Mouse (Mus musculus) heart, postnatal 0 days (tissue): ENCODE measurements around the gene Sgtb. TPM values are rescaled to one million over a fixed set of nuclear protein-coding genes. Genes with fewer than 3 reads are reported as not detected.

Experiments
- ATAC-seq: fragments of 200-750 bp; cut with Nextera tagmentation; 2 replicates; pipeline ENCODE4 v1.8.0; 2017; ENCODE audit warnings: low read depth, moderate number of reproducible peaks, moderate library complexity; ENCODE audit not compliant: insufficient read depth
- DNase-seq: peaks from one replicate; pipeline ENCODE4 v3.0.0-alpha.2; 2016; ENCODE audit warnings: low spot score
- H3K27ac ChIP-seq: fragments of 300-500 bp; sonication (generic); 2 replicates; pipeline ENCODE4 v1.5.1; 2014; ENCODE audit warnings: low read depth, mild to moderate bottlenecking
- H3K27me3 ChIP-seq: fragments of 300-500 bp; sonication (generic); 2 replicates; pipeline ENCODE4 v1.6.1; 2014; ENCODE audit warnings: low read length, mixed read lengths; ENCODE audit not compliant: control insufficient read depth, insufficient read depth
- H3K36me3 ChIP-seq: fragments of 300-500 bp; sonication (generic); replicated peaks from 2 replicates; pipeline ENCODE4 v1.6.1; 2014; ENCODE audit warnings: low read length, mixed read lengths; ENCODE audit not compliant: control insufficient read depth, insufficient read depth
- H3K4me1 ChIP-seq: fragments of 300-500 bp; sonication (generic); 2 replicates; pipeline ENCODE4 v1.6.1; 2014; ENCODE audit warnings: antibody characterized with exemption; ENCODE audit not compliant: control insufficient read depth, insufficient read depth
- H3K4me2 ChIP-seq: fragments of 300-500 bp; sonication (generic); 2 replicates; pipeline ENCODE4 v1.6.1; 2014; ENCODE audit warnings: low read depth, mild to moderate bottlenecking, low read length, moderate library complexity
- H3K4me3 ChIP-seq: fragments of 300-500 bp; sonication (generic); 2 replicates; pipeline ENCODE4 v1.5.1; 2014; ENCODE audit warnings: low read depth, low read length
- H3K9ac ChIP-seq: fragments of 300-500 bp; sonication (generic); replicated peaks from 2 replicates; pipeline ENCODE4 v1.6.1; 2014; ENCODE audit warnings: low read depth, low read length, mixed read lengths
- H3K9me3 ChIP-seq: fragments of 300-500 bp; sonication (generic); replicated peaks from 2 replicates; pipeline ENCODE4 v1.6.1; 2016; ENCODE audit warnings: low read length; ENCODE audit not compliant: control insufficient read depth
- CTCF ChIP-seq: IDR thresholded peaks from 2 replicates; pipeline ENCODE4 v1.5.1; 2016; ENCODE audit warnings: antibody characterized with exemption, control low read depth, low read depth
- EP300 ChIP-seq: IDR thresholded peaks from 2 replicates; pipeline ENCODE4 v1.6.1; 2016; ENCODE audit warnings: antibody characterized with exemption, low read depth
- WGBS: fragments of 180-500 bp; shearing (Covaris S2); extraction: QIAGEN DNeasy Blood & Tissue Kit; methylation state at CpG from one replicate; pipeline ENCODE4 v1.1.7; 2014; 5-methylcytosine and 5-hydroxymethylcytosine counted together
- polyA plus RNA-seq: library from polyadenylated mRNA; unstranded; fragments of >200 nt; fragmentation: Nextera tagmentation; extraction: Ambion mirVana; gene quantifications from 2 replicates; pipeline ENCODE4 v1.2.1, GENCODE M21; 2015
- total RNA-seq: library from RNA; depleted of rRNA; stranded (reverse); fragments of >200 nt; gene quantifications from 2 replicates; pipeline ENCODE4 v1.2.3, GENCODE M21; 2014; ENCODE audit warnings: low replicate concordance

The Sgtb gene
- total and polyA plus RNA-seq, 2 experiments from 2014 or later, result 1.1 TPM

DNA sequence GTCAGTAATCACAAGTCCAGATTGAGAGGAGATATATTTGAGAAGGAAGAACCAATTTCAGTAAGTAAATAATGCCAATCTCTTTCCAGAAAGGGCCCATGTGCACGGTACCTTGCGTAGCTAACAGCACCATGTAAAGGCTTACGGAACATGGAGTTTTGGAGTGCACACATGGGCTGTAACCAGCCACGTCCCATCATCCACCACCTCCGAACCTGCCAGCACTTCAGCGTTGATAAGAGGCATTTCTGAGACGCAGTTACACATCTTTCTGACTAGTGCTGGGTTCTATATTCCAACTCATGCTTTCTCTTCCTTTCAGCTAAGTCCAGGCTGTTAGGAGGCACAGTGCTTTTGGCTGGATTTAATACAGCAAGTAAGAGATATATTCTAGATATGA lies 12.4 kb upstream of the Sgtb start:
- Histone ChIP-seq H3K27ac (no peak overlapping the region), H3K36me3 (no peaks in the 10 kb centered on the region), H3K4me1 (peaks cover 16% of the 10 kb centered on the region; the same call in 1 of the 2 replicates), H3K4me3 (no peak overlapping the region), H3K4me2 (peak overlapping the region; percentile 6; the same call in 1 of the 2 replicates), H3K27me3 (no peaks in the 10 kb centered on the region), H3K9ac (no peak overlapping the region), H3K9me3 (no peaks in the 10 kb centered on the region)
- 49% methylated on average over 7 of the region's 7 CpGs for WGBS
- TF ChIP-seq EP300 (no peak), CTCF (no peak)
- DNase-seq (peak; percentile 50), ATAC-seq (peak; percentile 49; the same call in 1 of the 2 replicates)

DNA sequence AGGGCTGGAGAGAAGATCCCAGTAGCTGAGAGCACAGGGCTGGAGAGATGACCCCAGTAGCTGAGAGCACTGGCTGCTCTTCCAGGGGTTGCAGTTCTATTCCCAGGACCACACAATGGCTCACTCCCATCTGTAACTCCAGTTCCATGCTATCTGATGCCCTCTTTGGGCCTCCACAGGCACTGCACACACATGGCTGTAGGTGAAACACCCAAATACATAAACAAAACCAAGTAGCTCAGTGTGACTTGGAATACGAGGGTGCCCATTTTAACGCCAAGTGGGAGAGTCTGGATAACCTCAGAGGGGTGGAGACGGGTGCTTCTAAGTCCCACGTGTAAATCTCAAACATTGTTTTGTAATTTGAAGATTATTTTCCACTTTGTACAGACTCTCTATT lies 9.1 kb upstream of the Sgtb start:
- H3K27me3 ChIP-seq, result no peaks in the 10 kb centered on the region
- H3K9ac ChIP-seq, result no peak overlapping the region
- TF ChIP-seq EP300, result no peak
- TF ChIP-seq CTCF, result no peak
- ATAC-seq (no peak), DNase-seq (no peak)
- no peaks in the 10 kb centered on the region for H3K36me3 ChIP-seq
- peaks cover 16% of the 10 kb centered on the region; the same call in 1 of the 2 replicates for H3K4me1 ChIP-seq
- H3K4me3 ChIP-seq, result no peak overlapping the region
- 81% methylated on average over 4 of the region's 4 CpGs for WGBS
- H3K9me3 ChIP-seq, result peaks cover 12% of the 10 kb centered on the region; the same call in 1 of the 2 replicates
- no peak overlapping the region for H3K27ac ChIP-seq
- no peak overlapping the region for H3K4me2 ChIP-seq

- no peak overlapping the region for H3K4me2 ChIP-seq
- H3K27me3 ChIP-seq, result no peaks in the 10 kb centered on the region
- H3K4me3 ChIP-seq, result no peak overlapping the region
- no peak overlapping the region for H3K9ac ChIP-seq
- peaks cover 12% of the 10 kb centered on the region; the same call in 1 of the 2 replicates for H3K9me3 ChIP-seq
- WGBS, result 77% methylated on average over 5 of the region's 5 CpGs
- ATAC-seq (no peak), DNase-seq (no peak)
- H3K4me1 ChIP-seq, result peaks cover 8% of the 10 kb centered on the region; the same call in 1 of the 2 replicates
- TF ChIP-seq EP300 (no peak), CTCF (no peak)
- H3K36me3 ChIP-seq, result no peaks in the 10 kb centered on the region
- no peak overlapping the region for H3K27ac ChIP-seq
Observed at GRCm38 (mm10) chr13:104101606-104102235, 7.8 kb upstream of the Sgtb start.

DNA sequence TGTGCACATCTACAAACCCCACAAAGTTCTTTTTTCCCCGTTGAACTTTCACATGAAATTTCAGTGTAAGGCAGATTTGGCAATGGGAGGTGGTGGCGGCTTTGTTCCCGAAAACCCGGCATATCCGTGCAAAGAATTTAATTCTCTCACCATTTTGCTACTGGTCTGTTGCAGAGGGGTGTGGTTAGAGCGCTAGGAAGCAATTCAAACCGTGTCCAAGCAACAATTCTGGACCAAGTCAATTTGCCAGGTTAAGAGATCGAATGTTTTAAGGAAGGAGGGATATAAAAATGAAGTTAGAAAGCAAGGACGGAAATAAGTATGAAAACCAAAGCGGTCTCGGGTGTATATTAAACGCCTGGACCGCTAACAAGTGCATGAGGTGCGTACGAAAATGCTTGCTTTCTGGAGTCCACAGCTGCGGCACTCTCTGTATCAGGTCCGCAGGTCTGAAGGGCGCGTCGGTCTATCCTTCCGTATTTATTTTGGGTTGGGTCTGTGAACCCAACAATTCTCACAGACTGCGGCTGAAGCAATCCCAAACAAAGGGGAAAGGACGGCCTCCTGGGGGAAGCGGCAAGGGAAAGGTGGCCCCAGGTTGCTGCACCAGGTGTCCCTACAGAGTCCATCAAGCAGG lies 772 bp upstream of the Sgtb start:
- no peaks in the 10 kb centered on the region for H3K36me3 ChIP-seq
- peak overlapping the region; percentile 74 for H3K9ac ChIP-seq
- H3K27ac ChIP-seq, result peak overlapping the region; percentile 80
- peak; percentile 51 for DNase-seq
- H3K27me3 ChIP-seq, result no peaks in the 10 kb centered on the region
- WGBS, result 1% methylated on average over 24 of the region's 24 CpGs
- no peak for TF ChIP-seq EP300
- TF ChIP-seq CTCF, result no peak
- H3K4me3 ChIP-seq, result peak overlapping the region; percentile 80
- peak overlapping the region; percentile 99 for H3K4me2 ChIP-seq
- peak; percentile 13 for ATAC-seq
- peaks cover 10% of the 10 kb centered on the region; the same call in 1 of the 2 replicates for H3K9me3 ChIP-seq
- no peaks in the 10 kb centered on the region; the same call in 1 of the 2 replicates for H3K4me1 ChIP-seq

DNA sequence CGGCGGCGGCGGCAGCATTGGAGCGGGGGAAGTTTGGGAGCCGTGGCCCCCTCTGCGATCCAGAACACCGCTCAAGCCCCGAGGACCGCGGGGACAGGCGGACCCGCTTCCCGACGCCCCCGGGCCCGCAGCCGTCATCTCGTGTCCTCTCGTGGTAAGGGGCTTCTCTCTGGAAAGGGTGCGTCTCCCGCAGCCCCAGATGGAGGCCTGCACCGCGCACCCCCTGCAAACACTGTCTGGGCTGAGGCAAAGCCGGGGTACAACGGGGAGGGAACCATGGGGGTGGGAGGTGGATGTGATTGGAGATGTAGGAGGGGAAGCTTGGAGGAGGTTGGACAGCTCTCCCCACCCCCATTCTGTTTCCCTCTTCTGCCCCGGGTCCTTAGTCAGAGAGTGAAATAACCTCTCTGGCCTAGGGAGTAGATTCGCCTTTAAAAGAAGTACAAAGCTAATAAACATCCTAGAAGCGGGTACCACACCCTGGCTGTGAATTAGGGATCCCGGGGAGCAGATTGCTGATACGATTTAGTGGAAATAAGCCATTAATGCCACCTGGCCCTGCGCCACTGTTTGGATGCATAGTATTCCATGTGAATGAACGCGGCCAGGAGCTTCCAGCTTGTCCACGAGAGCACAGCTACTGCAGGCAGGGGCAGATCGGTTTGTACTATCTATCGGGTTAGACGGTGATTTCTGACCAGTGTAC lies 428 bp downstream of the Sgtb start:
- Histone ChIP-seq H3K36me3 (no peaks in the 10 kb centered on the region), H3K4me1 (no peaks in the 10 kb centered on the region; the same call in 1 of the 2 replicates), H3K27ac (no peak overlapping the region), H3K4me3 (peak overlapping the region; percentile 80), H3K27me3 (no peaks in the 10 kb centered on the region), H3K9me3 (no peaks in the 10 kb centered on the region), H3K4me2 (peak overlapping the region; percentile 99), H3K9ac (peak overlapping the region; percentile 63)
- WGBS, result 2% methylated on average over 31 of the region's 38 CpGs
- TF ChIP-seq CTCF, result no peak
- TF ChIP-seq EP300, result no peak
- peak; percentile 46 for DNase-seq
- ATAC-seq, result peak; percentile 56
